Mouse (Mus musculus) adrenal gland, postnatal 25 days (tissue): ENCODE data around the gene Olfr43. TPM values are rescaled to one million over a fixed set of nuclear protein-coding genes. Genes with fewer than 3 reads are reported as not detected.

Source experiments
- DNase-seq: peaks from one replicate; pipeline ENCODE4 v3.0.0; 2021; ENCODE audit warnings: mixed read lengths
- long read RNA-seq: library from polyadenylated mRNA; stranded (forward); transcript quantifications from one replicate; pipeline ENCODE4 v2.0.0, GENCODE M21; 2021
- total RNA-seq: library from RNA; stranded (reverse); gene quantifications from 2 replicates; pipeline ENCODE4 v1.2.3, GENCODE M21; 2021

Gene Olfr43
- not detected in 2 replicates for total RNA-seq
- long read RNA-seq = 0 reads

DNA sequence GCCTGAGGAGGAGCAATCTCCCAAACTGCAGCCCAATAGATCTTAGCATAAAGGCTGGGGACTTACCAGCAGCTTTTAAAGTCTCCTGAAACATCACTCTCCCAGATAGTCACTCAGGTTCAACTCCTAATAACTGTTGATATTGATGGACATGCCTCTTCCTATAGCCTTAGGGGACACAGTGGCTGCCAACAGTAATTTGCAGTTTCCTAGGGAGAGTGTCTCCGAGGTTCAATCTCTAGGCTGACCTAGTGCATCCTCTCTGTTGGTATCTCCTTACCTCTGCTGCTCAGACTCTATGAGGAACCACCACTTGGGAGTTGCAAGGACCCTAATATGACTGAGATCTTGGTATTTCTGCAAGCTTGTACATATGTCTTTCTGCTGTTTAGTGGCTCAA is at the start of gene Olfr43:
Gene Olfr43 (minus strand): TSS at position 101 of the 400 bp plus-strand sequence.
- DNase-seq = no peak

DNA sequence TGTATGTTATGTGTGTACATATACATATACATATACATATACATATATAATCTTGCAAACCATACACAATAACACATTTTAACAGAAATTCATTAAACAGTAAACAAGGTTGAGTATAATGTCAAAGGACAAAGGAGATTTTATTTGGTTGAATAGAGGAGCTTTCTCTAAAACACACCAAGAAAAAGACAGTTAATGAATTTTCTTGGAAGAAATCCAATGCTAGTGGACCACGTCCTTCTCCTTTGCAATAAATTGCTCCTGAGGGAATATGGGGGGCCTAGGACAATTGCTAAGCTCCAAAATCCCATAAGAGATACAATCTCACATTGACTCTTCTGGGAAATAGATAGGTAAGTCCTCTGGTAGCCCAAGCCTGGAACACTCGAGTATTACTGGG is 48.3 kb upstream of the Olfr43 start, which contains the start of gene Olfr406:
Gene Olfr406 (plus strand): TSS at position 301 of the 400 bp plus-strand sequence.
- DNase-seq = no peak

DNA sequence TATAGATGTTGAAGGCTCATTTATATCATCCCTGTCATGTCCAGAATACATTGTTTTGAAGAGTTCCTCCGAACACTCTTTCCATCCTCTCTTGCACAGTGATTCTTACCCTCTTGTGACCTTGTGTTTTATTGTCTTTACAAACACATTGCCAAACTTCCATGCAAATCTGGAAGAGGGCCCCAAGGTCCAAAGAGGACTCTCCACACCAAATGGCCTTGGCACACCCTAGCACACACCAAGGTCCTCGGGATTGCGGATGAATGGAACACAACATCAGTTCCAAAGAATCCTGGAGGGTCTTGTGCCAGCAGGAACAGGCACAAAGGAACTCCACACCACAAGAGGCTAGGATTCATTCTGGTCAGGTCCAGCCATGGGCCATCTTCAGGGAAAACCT is 30.0 kb upstream of the Olfr43 start:
- DNase-seq = peak; percentile 7

DNA sequence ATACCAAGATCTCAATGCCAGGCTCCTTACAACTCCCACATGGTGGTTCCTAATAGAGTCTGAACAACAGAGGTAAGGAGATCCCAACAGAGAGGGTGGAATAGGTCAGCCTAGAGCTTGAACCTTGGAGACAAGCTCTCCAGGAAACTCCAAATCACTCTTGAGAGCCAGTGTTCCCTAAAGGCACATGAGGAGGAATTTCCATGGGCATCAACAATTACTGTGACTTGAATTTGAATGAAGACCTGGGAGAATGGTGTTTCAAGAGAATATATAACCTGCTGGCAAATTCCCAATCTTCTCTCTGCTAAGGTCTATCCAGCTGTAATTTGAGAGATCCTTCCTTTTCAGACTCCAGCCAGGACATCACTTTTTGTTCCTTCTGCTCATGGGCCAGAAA is 25.2 kb downstream of the Olfr43 start, which contains the start of gene Olfr403:
Gene Olfr403 (plus strand): TSS at position 301 of the 400 bp plus-strand sequence.
- no peak for DNase-seq

DNA sequence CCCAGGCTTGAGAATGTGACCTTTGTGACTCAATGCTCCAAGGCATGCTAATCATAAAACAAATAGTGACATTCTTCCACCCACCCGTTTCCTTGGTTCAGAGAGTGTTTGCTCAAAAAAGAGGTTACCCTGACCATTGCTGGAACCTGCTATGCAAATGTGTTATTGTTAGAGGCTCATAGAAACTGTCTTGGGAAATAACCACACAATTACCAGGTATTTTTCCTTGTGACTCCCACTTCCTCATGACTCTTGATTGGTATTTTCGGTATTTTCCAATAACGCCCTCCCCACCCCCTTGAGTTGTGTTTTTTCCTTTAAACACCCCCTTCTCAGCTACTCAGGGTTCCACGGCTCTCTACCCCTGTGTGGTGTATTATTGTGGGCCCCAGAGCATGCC is 27.4 kb downstream of the Olfr43 start:
- no peak for DNase-seq

DNA sequence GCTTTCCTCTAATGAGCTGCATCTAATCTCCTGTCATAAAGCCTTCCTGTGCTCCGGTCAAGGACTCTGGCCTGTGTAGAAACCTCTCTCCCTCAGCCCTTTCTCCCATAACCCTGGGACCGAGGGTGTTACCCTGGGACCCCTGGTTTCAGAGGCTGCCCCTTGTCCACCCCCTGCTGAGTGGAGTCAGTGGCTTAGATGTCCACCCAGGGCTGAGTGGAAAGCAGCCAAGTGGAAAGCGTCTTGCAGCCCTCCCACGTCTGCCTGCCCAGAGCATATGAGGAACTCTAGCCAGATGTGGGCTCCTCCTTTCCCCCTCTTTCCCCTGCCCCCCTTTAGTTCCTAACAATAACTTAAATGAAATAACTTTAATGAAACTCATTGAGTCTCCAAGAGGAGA is 28.0 kb downstream of the Olfr43 start:
- no peak for DNase-seq

DNA sequence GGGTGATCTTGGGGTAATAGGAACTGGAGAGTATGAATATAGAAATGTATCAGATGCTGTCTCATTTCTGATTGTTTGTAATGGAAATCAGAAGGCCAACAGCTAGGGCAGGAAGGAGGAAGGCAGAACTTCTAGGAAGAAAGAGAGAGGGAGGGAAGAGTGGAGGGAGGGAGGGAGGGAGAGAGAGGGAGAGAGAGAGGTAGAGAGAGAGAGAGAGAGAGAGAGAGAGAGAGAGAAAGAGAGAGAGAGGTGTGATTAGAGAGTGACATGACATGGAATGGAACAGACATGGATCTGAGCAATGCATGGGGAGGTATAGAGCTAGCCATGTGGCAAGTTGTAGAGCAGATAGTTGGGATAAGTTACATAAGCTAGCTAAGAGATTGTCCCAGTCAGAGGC is 42.4 kb downstream of the Olfr43 start:
- DNase-seq = no peak

Other genes with a start within 250 kb of the Olfr43 start
- gene Olfr398, start 221.0 kb downstream of the Olfr43 start, total RNA-seq = not detected in 2 replicates
- not detected in 2 replicates for gene Olfr139, start 154.8 kb downstream of the Olfr43 start, total RNA-seq
- not detected in 2 replicates for gene Olfr399, start 154.8 kb downstream of the Olfr43 start, total RNA-seq
- not detected in 2 replicates for gene Zfp616, start 141.4 kb downstream of the Olfr43 start, total RNA-seq
- not detected in 2 replicates for gene Olfr401, start 97.7 kb downstream of the Olfr43 start, total RNA-seq
- not detected in 2 replicates for gene Olfr402, start 57.9 kb downstream of the Olfr43 start, total RNA-seq
- not detected in 2 replicates for gene Olfr403, start 25.1 kb downstream of the Olfr43 start, total RNA-seq
- not detected in 2 replicates for gene Olfr406, start 48.4 kb upstream of the Olfr43 start, total RNA-seq
- gene Olfr59, start 72.4 kb upstream of the Olfr43 start, total RNA-seq = not detected in 2 replicates
- gene Olfr410, start 126.7 kb upstream of the Olfr43 start, total RNA-seq = not detected in 2 replicates
- not detected in 2 replicates for gene Olfr411, start 141.3 kb upstream of the Olfr43 start, total RNA-seq
- gene Olfr412, start 150.7 kb upstream of the Olfr43 start, total RNA-seq = not detected in 2 replicates